Mouse (Mus musculus): ENCODE results near the gene Dock1. TPM values are rescaled to one million over a fixed set of nuclear protein-coding genes. Genes with fewer than 3 reads are reported as not detected.

Gene Dock1
- polyA plus RNA-seq, 1 experiment = 16.0 TPM

- no peak for DNase-seq (ENCODE audit: extremely low spot score in 1 of 2, low spot score in 1 of 2)
Observed at GRCm38 (mm10) chr7:134941891-134942290, 271.4 kb downstream of the Dock1 start.

- no peak for DNase-seq (ENCODE audit: extremely low spot score in 1 of 2, low spot score in 1 of 2)
Observed at GRCm38 (mm10) chr7:134943063-134943462, 272.6 kb downstream of the Dock1 start.

GRCm38 (mm10) chr7:134943701-134944100 lies 273.2 kb downstream of the Dock1 start:
- DNase-seq (ENCODE audit: extremely low spot score in 1 of 2, low spot score in 1 of 2) = no peak

DNA sequence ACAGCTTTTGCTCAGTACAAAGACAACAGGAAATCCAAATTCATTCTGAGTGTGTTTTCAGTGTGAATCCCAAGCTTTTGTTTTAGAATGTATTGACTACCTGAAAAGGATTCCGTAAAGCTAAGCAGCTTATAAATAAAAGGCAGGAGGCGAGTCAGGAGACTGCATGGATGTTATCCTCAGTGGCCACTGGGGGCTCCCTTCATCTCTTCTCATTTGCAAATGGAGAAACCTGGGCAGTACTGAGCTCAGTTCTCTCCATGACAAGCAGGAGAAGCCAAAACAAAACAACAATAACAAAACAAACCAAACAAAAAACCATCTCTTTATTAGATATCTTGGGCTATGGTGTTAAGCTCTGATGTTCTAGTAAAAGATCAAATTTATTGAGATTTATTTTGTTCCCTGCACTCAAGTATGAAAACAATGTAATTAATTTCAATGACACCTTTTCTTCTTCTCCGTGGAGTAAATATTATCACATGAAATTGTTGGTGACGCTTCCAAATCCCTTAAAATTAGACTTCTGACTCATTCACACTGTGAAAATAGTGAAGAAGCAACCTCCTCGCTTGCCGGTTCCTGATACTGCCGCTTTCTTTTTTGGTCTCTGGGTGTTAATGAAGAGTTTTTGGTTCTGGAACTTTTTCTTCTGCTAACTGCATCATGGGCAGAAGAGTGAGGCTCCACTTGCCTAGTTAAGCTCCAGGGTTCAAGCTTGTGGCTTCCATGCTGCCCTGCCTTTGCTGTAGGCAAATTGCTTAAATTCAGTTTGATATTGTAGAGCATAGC lies 275.7 kb downstream of the Dock1 start:
- peak in 1 of 2 experiments; percentile 30 for DNase-seq (ENCODE audit: extremely low spot score in 1 of 2, low spot score in 1 of 2)

GRCm38 (mm10) chr7:134959086-134959485 lies 288.6 kb downstream of the Dock1 start:
- no peak for DNase-seq (ENCODE audit: extremely low spot score in 1 of 2, low spot score in 1 of 2)

DNA sequence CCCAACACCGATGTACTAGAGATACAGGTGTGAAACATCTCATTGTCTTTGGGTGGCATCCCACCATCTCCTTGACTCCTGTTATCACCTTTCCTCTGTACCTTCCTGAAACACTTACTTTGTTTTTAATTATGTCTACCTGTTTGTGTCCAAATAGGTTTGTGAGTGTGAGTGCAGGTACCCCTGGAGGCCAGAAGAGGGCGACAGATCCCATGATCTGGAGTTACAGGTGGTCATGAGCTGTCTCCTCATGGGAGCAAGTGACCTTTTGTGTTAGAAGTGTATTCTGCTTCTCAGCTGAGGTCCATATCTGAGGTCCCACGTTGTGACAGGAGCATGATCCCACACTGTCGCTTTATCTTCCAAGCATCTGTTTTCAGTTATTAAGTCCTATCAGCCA lies 290.4 kb downstream of the Dock1 start:
- no peak for DNase-seq (ENCODE audit: extremely low spot score in 1 of 2, low spot score in 1 of 2)

GRCm38 (mm10) chr7:134961608-134962007 lies 291.2 kb downstream of the Dock1 start:
- no peak for DNase-seq (ENCODE audit: extremely low spot score in 1 of 2, low spot score in 1 of 2)

DNA sequence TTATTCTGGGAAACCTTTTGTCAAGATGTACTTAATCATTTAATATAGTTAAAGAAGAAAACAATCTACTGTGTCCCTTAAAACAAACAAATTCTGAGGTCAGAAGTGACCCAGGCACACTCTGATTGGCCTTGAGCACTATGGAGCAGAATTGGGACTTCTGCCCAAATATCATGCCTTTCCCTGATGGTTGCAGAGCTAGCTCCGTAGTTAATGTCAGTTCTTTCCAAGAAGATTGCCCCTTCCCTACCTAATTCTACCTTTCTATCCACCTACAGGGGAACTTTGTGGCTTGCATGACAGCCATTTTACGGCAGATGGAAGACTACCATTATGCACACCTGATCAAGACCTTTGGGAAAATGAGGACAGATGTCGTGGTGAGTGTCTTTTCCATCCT lies 319.8 kb downstream of the Dock1 start:
- no peak for DNase-seq (ENCODE audit: extremely low spot score in 1 of 2, low spot score in 1 of 2)

DNA sequence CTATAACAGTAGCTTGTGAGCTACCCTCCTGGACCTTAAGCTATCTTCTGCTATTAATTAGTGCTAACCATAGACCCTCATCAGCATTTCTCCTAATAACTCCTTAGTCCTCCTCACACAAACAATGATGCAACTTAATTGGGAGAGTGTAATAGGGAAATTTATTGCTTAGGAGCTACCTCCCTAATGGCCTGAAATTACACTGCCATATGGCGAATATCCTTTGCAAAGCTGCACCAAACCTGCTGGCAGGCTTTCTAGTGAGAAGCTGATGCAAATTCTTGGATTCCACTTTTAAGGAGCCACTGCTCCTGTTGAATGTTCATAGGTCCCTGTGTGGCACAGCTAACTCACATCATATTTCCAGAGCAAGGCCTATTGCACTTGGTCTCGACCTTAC lies 320.5 kb downstream of the Dock1 start:
- DNase-seq (ENCODE audit: extremely low spot score in 1 of 2, low spot score in 1 of 2) = no peak

DNA sequence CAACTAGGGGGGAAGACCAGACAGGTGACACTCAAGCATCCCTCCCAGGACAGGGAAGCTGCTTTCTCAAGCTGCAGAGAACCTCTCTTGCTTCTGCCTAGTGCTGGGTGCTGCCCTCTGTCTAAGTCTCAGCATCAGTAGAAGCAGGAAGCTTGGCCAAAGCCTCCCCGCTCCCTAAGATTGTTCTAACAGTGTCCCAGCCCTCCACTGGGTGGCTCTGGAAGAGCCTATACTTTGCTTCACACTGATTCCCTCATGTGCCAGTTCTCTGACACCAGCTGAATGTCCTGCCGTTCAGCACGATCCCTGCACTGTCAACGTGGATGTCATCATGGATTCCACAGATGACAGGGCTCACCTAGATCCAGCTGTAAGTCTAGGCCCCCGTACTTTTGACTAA lies 324.5 kb downstream of the Dock1 start:
- DNase-seq (ENCODE audit: extremely low spot score in 1 of 2, low spot score in 1 of 2) = peak in 1 of 2 experiments; percentile 3

- DNase-seq (ENCODE audit: extremely low spot score in 1 of 2, low spot score in 1 of 2) = no peak
Observed at GRCm38 (mm10) chr7:135002216-135002615, 331.8 kb downstream of the Dock1 start.

DNA sequence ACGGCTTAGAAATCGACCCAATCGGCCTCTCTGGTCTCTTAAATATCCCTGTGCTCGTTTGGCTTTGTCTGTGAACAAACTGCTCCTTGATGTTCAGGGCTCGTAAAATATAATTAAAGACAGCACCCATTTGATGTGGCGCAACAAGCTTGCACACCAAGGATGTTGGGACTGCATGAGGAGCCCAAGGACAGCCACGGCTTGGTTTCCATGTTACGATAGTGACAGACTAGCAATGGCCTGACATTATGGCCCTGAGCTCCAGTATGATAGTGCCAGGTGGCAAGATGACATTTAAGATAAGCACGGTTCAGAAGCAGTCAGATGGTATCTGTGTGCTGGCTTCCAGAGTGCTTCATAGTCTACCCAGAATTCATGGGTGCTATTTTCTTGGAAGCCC lies 332.4 kb downstream of the Dock1 start:
- DNase-seq (ENCODE audit: extremely low spot score in 1 of 2, low spot score in 1 of 2) = no peak

DNA sequence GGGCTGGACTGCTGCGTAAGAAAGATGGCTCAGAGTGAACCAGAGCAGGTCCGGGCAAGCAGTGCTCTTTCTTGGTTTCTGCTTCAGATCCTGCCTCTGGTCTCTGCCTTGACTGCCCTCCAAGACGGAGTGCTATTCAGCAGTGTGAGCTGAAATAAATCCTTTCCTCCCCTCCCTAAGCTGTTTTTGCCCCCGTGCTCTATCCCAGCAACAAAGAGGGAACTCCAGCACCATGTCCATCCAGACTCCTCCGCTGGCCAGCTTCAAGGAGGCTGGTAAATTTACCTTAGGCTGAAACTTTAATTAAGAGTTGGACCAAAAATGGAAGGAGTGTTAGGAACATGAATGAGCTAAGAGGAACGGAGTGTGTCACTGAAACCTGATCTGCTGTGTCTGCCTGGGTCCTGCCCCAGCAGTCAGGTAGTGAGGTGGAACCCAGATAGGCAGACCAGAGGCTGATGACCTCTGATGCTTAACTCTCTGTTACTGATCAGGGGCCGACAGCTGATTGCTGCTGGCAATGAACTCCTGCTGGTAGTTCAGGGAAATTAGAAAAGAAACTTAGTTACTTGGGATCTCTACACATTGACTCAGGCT lies 335.6 kb downstream of the Dock1 start:
- DNase-seq (ENCODE audit: extremely low spot score in 1 of 2, low spot score in 1 of 2) = no peak

DNA sequence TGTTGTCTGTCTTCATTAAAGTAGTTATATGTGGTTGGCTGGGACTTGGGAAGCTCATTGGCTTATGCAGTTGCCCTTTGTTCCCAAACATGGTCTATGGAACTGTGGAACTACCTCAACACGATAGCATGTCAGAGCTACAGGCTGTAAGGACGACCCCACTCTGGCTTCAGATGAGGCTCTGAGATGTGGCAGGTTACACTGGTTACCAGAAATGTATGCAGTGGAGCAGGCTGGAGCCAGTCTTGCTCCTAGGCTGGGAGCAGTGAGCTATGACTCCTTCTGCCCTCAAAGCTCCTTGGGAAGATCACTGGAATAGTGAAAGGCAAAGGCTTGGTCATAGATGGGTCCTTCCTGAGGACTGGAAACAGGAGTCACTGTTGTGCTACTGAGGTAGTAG lies 337.6 kb downstream of the Dock1 start:
- no peak for DNase-seq (ENCODE audit: extremely low spot score in 1 of 2, low spot score in 1 of 2)

- no peak for DNase-seq (ENCODE audit: extremely low spot score in 1 of 2, low spot score in 1 of 2)
Observed at GRCm38 (mm10) chr7:135010997-135011396, 340.5 kb downstream of the Dock1 start.

DNA sequence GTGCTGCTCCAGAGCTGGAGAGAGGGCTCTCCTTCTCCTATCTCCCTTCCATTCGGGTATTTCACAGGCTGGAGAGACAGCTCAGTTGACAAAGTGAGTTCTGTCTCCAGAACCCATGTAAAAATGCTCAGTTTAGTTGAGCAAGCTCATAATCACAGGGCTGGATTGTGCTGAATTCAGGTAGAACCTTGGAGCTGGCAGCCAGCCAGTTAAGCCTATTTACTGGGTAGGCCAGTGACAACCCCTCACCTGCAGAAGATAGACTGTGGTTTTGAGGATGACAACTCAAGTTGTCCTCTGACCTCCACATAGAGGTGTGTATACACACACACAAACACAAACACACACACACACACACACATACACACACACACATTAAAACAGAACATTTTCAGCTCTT lies 347.1 kb downstream of the Dock1 start:
- DNase-seq (ENCODE audit: extremely low spot score in 1 of 2, low spot score in 1 of 2) = no peak

DNA sequence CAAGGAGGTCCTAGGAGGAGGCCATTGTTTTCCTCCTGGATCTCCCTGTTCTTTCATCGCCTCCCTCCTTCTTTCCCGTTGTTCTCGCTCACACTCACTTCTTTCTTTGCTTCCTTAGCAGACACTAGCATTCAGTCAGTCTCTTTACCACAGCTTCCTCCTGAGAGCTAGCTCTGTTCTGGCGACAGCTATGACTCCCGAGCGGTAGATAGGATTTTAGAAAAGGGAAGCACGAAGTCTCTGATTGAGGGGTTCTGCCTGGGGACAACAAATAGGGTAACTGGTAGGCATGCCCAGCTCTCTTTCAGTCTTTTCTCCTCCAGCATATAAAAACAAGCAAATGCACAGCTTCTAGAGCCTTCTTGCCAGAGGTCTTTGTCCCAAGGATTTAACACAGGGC lies 350.3 kb downstream of the Dock1 start:
- no peak for DNase-seq (ENCODE audit: extremely low spot score in 1 of 2, low spot score in 1 of 2)

- DNase-seq (ENCODE audit: extremely low spot score in 1 of 2, low spot score in 1 of 2) = no peak
Observed at GRCm38 (mm10) chr7:135021544-135022100, 351.2 kb downstream of the Dock1 start.

- DNase-seq (ENCODE audit: extremely low spot score in 1 of 2, low spot score in 1 of 2) = no peak
Observed at GRCm38 (mm10) chr7:135024531-135024930, 354.1 kb downstream of the Dock1 start.

DNA sequence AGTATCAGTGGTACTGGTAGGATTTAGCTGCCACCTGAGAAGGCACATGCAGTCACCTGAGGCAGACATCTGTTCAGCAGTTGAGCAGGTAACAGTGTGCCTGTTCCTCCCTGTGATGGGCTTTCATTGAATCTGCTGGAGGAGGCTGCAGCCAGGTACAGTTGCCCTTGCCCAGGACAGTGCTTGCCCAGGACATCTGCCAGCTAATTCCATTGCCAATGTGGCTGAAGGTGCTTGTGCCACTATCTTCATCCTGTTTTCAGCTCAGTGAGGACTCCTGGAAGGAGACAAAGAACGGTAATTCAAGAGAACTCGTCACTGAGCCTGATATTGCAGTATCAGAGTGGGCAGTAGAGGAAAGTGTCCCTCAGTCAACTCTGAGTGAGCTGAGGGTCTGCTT lies 358.3 kb downstream of the Dock1 start:
- no peak for DNase-seq (ENCODE audit: extremely low spot score in 1 of 2, low spot score in 1 of 2)

DNA sequence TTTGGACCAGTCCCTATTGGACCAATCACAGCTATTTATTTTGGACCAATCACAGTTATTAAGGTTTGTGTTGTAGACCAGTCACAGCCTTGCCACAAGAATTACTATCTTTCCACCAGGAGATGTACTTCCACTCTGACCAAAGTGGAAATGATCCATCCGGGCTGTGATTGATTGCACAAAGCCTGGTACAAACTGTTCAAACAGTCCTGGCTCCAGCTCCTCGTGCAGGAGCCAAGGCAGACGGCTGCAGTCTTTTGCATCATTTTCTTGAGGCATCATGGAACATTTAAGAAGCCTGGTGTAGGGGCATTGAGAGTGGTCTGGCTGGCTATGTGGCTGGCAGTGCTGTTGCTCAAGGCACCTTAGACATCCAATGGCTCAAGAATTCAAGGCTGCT lies 358.7 kb downstream of the Dock1 start:
- no peak for DNase-seq (ENCODE audit: extremely low spot score in 1 of 2, low spot score in 1 of 2)

DNA sequence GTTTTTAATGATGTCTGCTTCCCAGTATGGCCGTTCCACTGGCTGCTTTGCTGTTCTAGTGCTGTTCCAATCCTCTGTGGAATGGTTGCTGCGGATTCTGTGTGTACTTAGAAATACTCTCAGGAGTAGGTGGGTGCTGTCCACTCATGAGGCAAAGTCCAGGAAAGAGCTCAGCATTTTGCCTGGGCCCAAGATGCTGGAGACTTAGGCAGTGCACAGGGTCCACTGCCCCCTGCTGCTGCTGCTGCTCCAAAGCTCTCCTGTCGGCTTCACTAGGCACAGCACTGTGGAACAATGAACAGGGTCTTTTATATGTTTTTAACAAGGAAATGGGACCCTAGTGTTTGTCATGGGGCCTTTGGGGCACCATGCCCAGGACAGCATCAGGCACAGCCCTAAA lies 361.0 kb downstream of the Dock1 start:
- no peak for DNase-seq (ENCODE audit: extremely low spot score in 1 of 2, low spot score in 1 of 2)

Data from frontal cortex, adult 2 months (tissue).